Mouse (Mus musculus): ENCODE data around the gene Gpr61.
A peak's percentile ranks its signal among the peaks of the same experiment; 100 is the strongest.

Gpr61 gene

GRCm38 (mm10) chr3:108154656-108155055 is at the start of gene Gpr61:
Gpr61 (minus strand) TSS chr3:108154882.
- no peak for DNase-seq

- DNase-seq = no peak
Observed at GRCm38 (mm10) chr3:108204470-108204869, 49.8 kb upstream of the Gpr61 start.

- DNase-seq = peak; percentile 71
Observed at GRCm38 (mm10) chr3:108203621-108204325, 49.1 kb upstream of the Gpr61 start.

- DNase-seq = no peak
Observed at GRCm38 (mm10) chr3:108203212-108203611, 48.5 kb upstream of the Gpr61 start.

GRCm38 (mm10) chr3:108202506-108202905 is 47.8 kb upstream of the Gpr61 start:
- no peak for DNase-seq

GRCm38 (mm10) chr3:108200329-108201323 is 45.9 kb upstream of the Gpr61 start, which contains the start of gene Cyb561d1:
Cyb561d1 (minus strand) TSS chr3:108201212.
- DNase-seq = peak; percentile 95

- no peak for DNase-seq
Observed at GRCm38 (mm10) chr3:108199231-108199630, 44.5 kb upstream of the Gpr61 start.

- DNase-seq = no peak
Observed at GRCm38 (mm10) chr3:108197066-108197497, 42.4 kb upstream of the Gpr61 start.

GRCm38 (mm10) chr3:108195941-108196590 is 41.4 kb upstream of the Gpr61 start:
- DNase-seq = no peak

- no peak for DNase-seq
Observed at GRCm38 (mm10) chr3:108195287-108195686, 40.6 kb upstream of the Gpr61 start.

- DNase-seq = no peak
Observed at GRCm38 (mm10) chr3:108193686-108194085, 39.0 kb upstream of the Gpr61 start.

- no peak for DNase-seq
Observed at GRCm38 (mm10) chr3:108189897-108190296, 35.2 kb upstream of the Gpr61 start.

- DNase-seq = no peak
Observed at GRCm38 (mm10) chr3:108188716-108189490, 34.2 kb upstream of the Gpr61 start.

- DNase-seq = no peak
Observed at GRCm38 (mm10) chr3:108187111-108187795, 32.6 kb upstream of the Gpr61 start.

- no peak for DNase-seq
Observed at GRCm38 (mm10) chr3:108186098-108187047, 31.7 kb upstream of the Gpr61 start, which contains the start of gene Amigo1. Amigo1 (plus strand) TSS chr3:108186335.

- no peak for DNase-seq
Observed at GRCm38 (mm10) chr3:108185460-108186097, 30.9 kb upstream of the Gpr61 start.

GRCm38 (mm10) chr3:108184742-108185141 is 30.1 kb upstream of the Gpr61 start:
- no peak for DNase-seq

GRCm38 (mm10) chr3:108180514-108180913 is 25.8 kb upstream of the Gpr61 start:
- DNase-seq = no peak

GRCm38 (mm10) chr3:108178756-108179715 is 24.4 kb upstream of the Gpr61 start:
- DNase-seq = no peak
